Mouse (Mus musculus): ENCODE results near the gene Med13l. TPM values are rescaled to one million over a fixed set of nuclear protein-coding genes. Genes with fewer than 3 reads are reported as not detected.

The Med13l gene
- polyA plus RNA-seq, 1 experiment: 7.3 TPM

DNA sequence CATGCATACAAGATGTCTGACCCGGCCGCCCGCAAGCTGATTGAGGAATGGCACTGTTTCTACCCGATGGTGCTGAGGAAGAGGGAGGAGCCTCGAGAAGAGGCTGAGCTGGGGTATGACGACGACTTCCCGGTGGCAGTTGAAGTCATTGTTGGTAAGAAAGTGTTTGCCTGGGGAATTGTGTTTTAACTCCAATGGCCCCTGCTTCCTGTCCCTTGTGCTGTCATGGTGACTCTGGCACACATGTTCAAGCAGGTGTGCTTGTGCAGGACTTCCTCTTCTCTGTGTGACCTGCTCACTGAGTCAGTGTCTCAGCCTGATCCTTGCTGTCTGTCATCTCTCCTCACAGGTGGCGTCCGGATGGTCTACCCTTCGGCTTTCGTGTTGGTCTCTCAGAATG lies 160.9 kb downstream of the Med13l start:
- H3K27ac ChIP-seq (ENCODE audit: control insufficient read depth, insufficient read depth, low read depth, low read length): no peak overlapping the region
- H3K4me1 ChIP-seq (ENCODE audit: control insufficient read depth, insufficient read depth, low read length): no peaks in the 10 kb centered on the region
- no peak for TF ChIP-seq POLR2A (IDR thresholded peaks at IDR 0.05; ENCODE audit: control insufficient read depth, low read depth, low read length)
- no peak for TF ChIP-seq CTCF (IDR thresholded peaks at IDR 0.05; ENCODE audit: control insufficient read depth, insufficient read depth, insufficient replicate concordance, low read depth, low read length)
- no peaks in the 10 kb centered on the region for H3K27me3 ChIP-seq (ENCODE audit: control insufficient read depth, insufficient read depth, low read length)
- H3K4me3 ChIP-seq (ENCODE audit: control insufficient read depth, low read depth, low read length): no peak overlapping the region
- peaks cover 2% of the 10 kb centered on the region; the same call in 1 of the 2 replicates for H3K36me3 ChIP-seq (ENCODE audit: control insufficient read depth, insufficient read depth, low read length)

DNA sequence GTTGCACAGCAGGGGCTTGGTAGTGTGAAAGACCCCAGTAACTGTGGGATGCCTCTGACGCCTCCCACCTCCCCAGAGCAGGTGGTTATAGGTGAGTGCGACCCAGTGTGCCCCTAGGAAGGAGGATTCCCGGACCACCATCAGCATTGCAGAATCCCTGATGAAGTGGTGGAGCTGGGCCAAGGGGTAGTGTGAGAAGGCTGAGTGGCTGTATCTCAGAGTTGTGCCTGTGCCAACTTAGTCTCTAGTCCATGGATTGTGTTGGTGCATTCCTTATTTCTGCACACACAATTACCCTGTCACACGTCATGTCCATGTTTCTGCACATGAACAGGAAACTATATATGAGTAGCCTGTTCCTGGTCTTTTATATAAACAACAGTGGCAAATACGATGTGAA lies 161.4 kb downstream of the Med13l start:
- Histone ChIP-seq H3K4me1 (ENCODE audit: control insufficient read depth, insufficient read depth, low read length) (no peaks in the 10 kb centered on the region), H3K4me3 (ENCODE audit: control insufficient read depth, low read depth, low read length) (no peak overlapping the region), H3K36me3 (ENCODE audit: control insufficient read depth, insufficient read depth, low read length) (peaks cover 2% of the 10 kb centered on the region; the same call in 1 of the 2 replicates), H3K27ac (ENCODE audit: control insufficient read depth, insufficient read depth, low read depth, low read length) (no peak overlapping the region), H3K27me3 (ENCODE audit: control insufficient read depth, insufficient read depth, low read length) (no peaks in the 10 kb centered on the region)
- TF ChIP-seq POLR2A (IDR thresholded peaks at IDR 0.05; ENCODE audit: control insufficient read depth, low read depth, low read length): no peak
- no peak for TF ChIP-seq CTCF (IDR thresholded peaks at IDR 0.05; ENCODE audit: control insufficient read depth, insufficient read depth, insufficient replicate concordance, low read depth, low read length)

DNA sequence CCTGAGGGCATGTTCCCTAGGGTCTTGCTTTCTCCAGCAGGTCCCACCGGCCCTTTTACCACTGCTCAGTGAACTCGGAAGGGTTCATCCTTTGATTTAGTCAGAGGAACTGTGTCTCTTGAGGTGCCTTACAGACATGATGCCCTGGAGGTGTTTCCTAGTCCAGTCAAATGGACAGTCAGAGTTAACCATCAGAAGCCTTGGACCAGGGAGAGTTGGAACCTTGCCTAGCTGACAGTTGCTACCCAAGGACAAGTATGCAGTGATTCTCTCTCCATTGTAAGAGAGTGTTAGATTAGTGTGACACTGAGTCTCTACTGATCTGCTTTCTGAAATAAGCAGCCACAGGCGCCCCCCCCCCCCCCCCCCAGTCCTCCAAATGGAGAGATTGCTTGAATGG lies 162.0 kb downstream of the Med13l start:
- Histone ChIP-seq H3K27ac (ENCODE audit: control insufficient read depth, insufficient read depth, low read depth, low read length) (no peak overlapping the region), H3K36me3 (ENCODE audit: control insufficient read depth, insufficient read depth, low read length) (peaks cover 7% of the 10 kb centered on the region), H3K4me1 (ENCODE audit: control insufficient read depth, insufficient read depth, low read length) (no peaks in the 10 kb centered on the region), H3K4me3 (ENCODE audit: control insufficient read depth, low read depth, low read length) (no peak overlapping the region), H3K27me3 (ENCODE audit: control insufficient read depth, insufficient read depth, low read length) (no peaks in the 10 kb centered on the region)
- TF ChIP-seq POLR2A (IDR thresholded peaks at IDR 0.05; ENCODE audit: control insufficient read depth, low read depth, low read length) (no peak), CTCF (IDR thresholded peaks at IDR 0.05; ENCODE audit: control insufficient read depth, insufficient read depth, insufficient replicate concordance, low read depth, low read length) (no peak)

DNA sequence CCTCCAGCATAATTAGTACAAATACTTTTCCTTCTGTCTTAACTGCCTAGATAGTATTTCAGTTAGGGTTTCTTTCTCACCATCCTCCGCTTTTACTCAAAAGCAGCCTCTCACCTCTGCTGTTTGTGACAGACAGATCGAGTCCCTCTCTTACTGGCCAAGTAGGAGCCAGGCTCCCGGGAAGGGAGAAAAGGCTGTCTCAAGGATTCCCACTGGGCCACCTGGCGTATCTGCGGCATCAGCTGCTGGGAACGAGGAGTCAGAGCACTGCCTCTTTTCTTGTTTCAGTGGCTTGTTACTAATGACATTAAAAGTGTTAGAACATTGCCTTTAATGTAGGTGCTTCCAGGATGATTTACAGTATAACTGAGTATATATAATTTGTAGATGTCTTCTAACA lies 164.9 kb downstream of the Med13l start:
- H3K4me1 ChIP-seq (ENCODE audit: control insufficient read depth, insufficient read depth, low read length): no peaks in the 10 kb centered on the region
- H3K27me3 ChIP-seq (ENCODE audit: control insufficient read depth, insufficient read depth, low read length): no peaks in the 10 kb centered on the region
- peaks cover 15% of the 10 kb centered on the region for H3K36me3 ChIP-seq (ENCODE audit: control insufficient read depth, insufficient read depth, low read length)
- no peak for TF ChIP-seq CTCF (IDR thresholded peaks at IDR 0.05; ENCODE audit: control insufficient read depth, insufficient read depth, insufficient replicate concordance, low read depth, low read length)
- no peak for TF ChIP-seq POLR2A (IDR thresholded peaks at IDR 0.05; ENCODE audit: control insufficient read depth, low read depth, low read length)
- no peak overlapping the region for H3K4me3 ChIP-seq (ENCODE audit: control insufficient read depth, low read depth, low read length)
- no peak overlapping the region for H3K27ac ChIP-seq (ENCODE audit: control insufficient read depth, insufficient read depth, low read depth, low read length)

DNA sequence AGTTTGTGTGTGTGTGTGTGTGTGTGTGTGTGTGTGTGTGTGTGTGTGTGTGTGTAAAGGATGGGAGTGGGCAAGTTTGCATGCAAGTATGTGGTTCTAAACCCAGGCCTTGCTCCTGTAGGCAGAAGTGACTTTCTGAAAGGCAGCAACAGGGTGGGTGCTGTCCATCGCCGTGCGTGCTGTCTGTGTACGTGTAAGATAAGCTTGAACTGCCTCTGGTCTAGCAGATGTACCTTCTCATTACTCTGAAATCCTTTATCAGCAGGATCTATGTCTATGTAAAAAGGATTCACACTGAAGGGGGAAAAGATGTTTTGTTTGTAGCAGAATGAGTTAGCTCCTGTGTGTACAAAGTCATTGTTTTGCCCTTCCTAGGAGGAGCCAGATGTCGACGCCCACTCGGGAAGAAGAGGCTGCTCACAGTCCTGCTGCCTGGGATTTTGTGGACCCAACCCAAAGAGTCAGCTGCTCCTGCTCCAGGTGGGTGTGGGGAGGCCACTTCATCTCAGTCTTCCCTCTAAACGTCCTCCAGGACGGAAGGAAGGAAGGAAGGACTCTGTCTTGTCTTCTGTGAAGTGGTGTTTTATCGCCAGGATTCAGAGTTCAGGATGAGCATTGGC lies 165.5 kb downstream of the Med13l start:
- no peaks in the 10 kb centered on the region for H3K4me1 ChIP-seq (ENCODE audit: control insufficient read depth, insufficient read depth, low read length)
- H3K27ac ChIP-seq (ENCODE audit: control insufficient read depth, insufficient read depth, low read depth, low read length): no peak overlapping the region
- TF ChIP-seq CTCF (IDR thresholded peaks at IDR 0.05; ENCODE audit: control insufficient read depth, insufficient read depth, insufficient replicate concordance, low read depth, low read length) (no peak), POLR2A (IDR thresholded peaks at IDR 0.05; ENCODE audit: control insufficient read depth, low read depth, low read length) (no peak)
- H3K27me3 ChIP-seq (ENCODE audit: control insufficient read depth, insufficient read depth, low read length): no peaks in the 10 kb centered on the region
- H3K36me3 ChIP-seq (ENCODE audit: control insufficient read depth, insufficient read depth, low read length): peaks cover 15% of the 10 kb centered on the region
- no peak overlapping the region for H3K4me3 ChIP-seq (ENCODE audit: control insufficient read depth, low read depth, low read length)

DNA sequence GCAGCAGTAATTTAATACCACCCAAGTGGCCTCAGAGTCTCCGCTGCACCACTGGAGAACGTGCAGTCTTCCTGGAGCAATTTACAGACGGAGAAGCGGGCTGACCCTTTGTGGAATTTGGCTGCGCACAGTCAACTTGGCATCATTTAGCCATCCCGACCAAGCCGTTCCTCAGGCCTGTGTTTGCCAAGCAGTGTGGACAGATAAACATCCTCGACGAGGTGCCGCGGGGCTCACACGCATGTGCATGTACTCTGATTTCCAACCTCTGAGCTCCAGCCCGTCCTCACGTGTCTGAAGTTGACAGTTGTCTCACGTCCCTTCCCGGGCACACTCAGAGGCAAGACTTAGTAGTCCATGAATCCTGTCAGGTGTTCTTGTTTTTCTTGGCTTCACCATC lies 166.9 kb downstream of the Med13l start:
- H3K27ac ChIP-seq (ENCODE audit: control insufficient read depth, insufficient read depth, low read depth, low read length): no peak overlapping the region
- no peak for TF ChIP-seq POLR2A (IDR thresholded peaks at IDR 0.05; ENCODE audit: control insufficient read depth, low read depth, low read length)
- H3K4me3 ChIP-seq (ENCODE audit: control insufficient read depth, low read depth, low read length): no peak overlapping the region
- H3K4me1 ChIP-seq (ENCODE audit: control insufficient read depth, insufficient read depth, low read length): no peaks in the 10 kb centered on the region
- peaks cover 15% of the 10 kb centered on the region for H3K36me3 ChIP-seq (ENCODE audit: control insufficient read depth, insufficient read depth, low read length)
- H3K27me3 ChIP-seq (ENCODE audit: control insufficient read depth, insufficient read depth, low read length): no peaks in the 10 kb centered on the region

DNA sequence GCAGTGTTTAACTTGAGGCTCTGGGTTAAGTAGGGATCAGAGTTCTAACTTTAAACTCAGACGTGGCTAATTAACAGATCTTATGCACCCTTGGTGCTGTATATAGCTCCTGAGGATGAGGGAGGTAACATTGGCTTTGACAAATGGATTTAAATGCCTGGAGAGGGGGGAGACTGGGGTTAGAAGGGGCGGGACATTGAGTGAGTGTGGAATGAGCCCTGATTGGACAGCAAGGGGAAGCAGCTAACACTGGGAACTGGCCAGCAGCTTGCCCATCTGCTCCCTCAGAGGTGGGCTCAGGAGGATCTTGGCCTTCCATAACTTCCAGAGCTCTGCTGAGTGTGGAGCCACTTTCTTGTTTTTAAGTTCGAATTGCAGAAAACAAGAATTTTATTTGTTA lies 171.7 kb downstream of the Med13l start:
- Histone ChIP-seq H3K27ac (ENCODE audit: control insufficient read depth, insufficient read depth, low read depth, low read length) (no peak overlapping the region), H3K36me3 (ENCODE audit: control insufficient read depth, insufficient read depth, low read length) (peaks cover 14% of the 10 kb centered on the region), H3K27me3 (ENCODE audit: control insufficient read depth, insufficient read depth, low read length) (no peaks in the 10 kb centered on the region), H3K4me1 (ENCODE audit: control insufficient read depth, insufficient read depth, low read length) (no peaks in the 10 kb centered on the region), H3K4me3 (ENCODE audit: control insufficient read depth, low read depth, low read length) (no peak overlapping the region)
- TF ChIP-seq CTCF (IDR thresholded peaks at IDR 0.05; ENCODE audit: control insufficient read depth, insufficient read depth, insufficient replicate concordance, low read depth, low read length): no peak
- TF ChIP-seq POLR2A (IDR thresholded peaks at IDR 0.05; ENCODE audit: control insufficient read depth, low read depth, low read length): no peak

DNA sequence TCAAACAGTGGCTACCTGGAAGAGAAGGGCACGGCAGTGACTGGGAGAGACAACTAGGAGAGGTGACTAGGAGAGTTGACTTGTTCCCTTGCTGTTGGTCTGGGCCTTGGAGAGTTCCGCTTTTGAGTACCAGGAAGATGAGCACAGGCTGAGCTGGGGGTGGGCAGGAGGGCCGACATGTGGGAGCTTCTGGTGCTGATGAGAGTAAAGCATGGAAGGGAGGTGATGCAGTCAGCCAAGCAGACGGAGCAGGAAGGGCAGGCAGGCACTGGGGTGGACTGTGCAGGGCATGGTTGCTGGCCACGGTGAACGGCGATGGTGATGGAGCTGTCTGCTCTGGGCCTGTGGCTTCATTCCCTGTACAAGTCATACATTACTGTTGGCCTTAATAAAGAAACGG lies 172.2 kb downstream of the Med13l start:
- Histone ChIP-seq H3K4me3 (ENCODE audit: control insufficient read depth, low read depth, low read length) (no peak overlapping the region), H3K27ac (ENCODE audit: control insufficient read depth, insufficient read depth, low read depth, low read length) (no peak overlapping the region), H3K27me3 (ENCODE audit: control insufficient read depth, insufficient read depth, low read length) (no peaks in the 10 kb centered on the region), H3K4me1 (ENCODE audit: control insufficient read depth, insufficient read depth, low read length) (no peaks in the 10 kb centered on the region), H3K36me3 (ENCODE audit: control insufficient read depth, insufficient read depth, low read length) (peaks cover 12% of the 10 kb centered on the region)
- no peak for TF ChIP-seq POLR2A (IDR thresholded peaks at IDR 0.05; ENCODE audit: control insufficient read depth, low read depth, low read length)

All from testis, adult 2 months (tissue).